Mouse (Mus musculus) bone marrow, adult 2 months (tissue): ENCODE data around the gene Arhgap15.

Source experiments
- CTCF ChIP-seq: fragments of 200-500 bp; IDR thresholded peaks from 2 replicates; pipeline ENCODE4 v1.5.1; 2011; ENCODE audit warnings: low read length, control low read depth; ENCODE audit not compliant: control insufficient read depth, insufficient read depth
- POLR2A ChIP-seq: fragments of 200-500 bp; IDR thresholded peaks from 2 replicates; pipeline ENCODE4 v1.6.1; 2011; ENCODE audit warnings: low read depth, mild to moderate bottlenecking, control low read depth, low read length, borderline replicate concordance; ENCODE audit not compliant: control insufficient read depth

DNA sequence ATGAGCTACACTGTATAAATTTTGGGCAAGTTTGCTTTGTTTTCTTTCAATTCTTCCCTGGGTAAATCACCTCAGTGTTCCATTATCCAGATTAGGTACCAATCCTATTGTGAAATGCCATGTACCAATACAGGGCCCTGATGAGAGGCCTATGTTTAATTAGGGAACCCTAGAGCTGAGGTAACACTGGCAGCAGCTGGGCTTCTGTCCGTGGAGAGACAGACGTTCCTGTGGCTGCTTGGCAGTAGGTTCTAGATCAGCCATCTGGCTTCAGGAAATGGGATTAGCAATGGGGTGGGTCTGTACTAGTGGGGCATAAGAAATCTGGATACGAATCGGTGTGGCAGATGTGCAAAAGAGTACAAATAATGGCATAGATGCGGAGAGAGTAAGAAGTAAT is 14.7 kb downstream of the Arhgap15 start:
- TF ChIP-seq CTCF (no peak), POLR2A (no peak)
